Mouse (Mus musculus) macrophage (primary cell): ENCODE measurements around the gene Yy1. TPM values are rescaled to one million over a fixed set of nuclear protein-coding genes. Genes with fewer than 3 reads are reported as not detected.

ENCODE experiments used
- H3K27ac ChIP-seq: fragments of 350-480 bp; formaldehyde crosslinking; 2 replicates; pipeline ENCODE4 v1.9.0; 2021
- H3K36me3 ChIP-seq: fragments of 350-480 bp; formaldehyde crosslinking; 2 replicates; pipeline ENCODE4 v1.9.0; 2021; ENCODE audit errors: inconsistent target
- H3K4me3 ChIP-seq: fragments of 350-480 bp; formaldehyde crosslinking; 2 replicates; pipeline ENCODE4 v1.9.0; 2021; ENCODE audit errors: inconsistent target
- H3K79me2 ChIP-seq: fragments of 350-480 bp; formaldehyde crosslinking; 2 replicates; pipeline ENCODE4 v1.9.0; 2021; ENCODE audit errors: inconsistent target
- WGBS: methylation state at CpG from one replicate; pipeline ENCODE4 v1.1.7; 2026; ENCODE audit warnings: inconsistent platforms; ENCODE audit not compliant: missing documents; 5-methylcytosine and 5-hydroxymethylcytosine counted together
- polyA plus RNA-seq: library from polyadenylated mRNA; stranded (reverse); fragments of 250-400 nt; gene quantifications from 3 replicates; pipeline ENCODE4 v1.2.4, GENCODE M21; 2018; ENCODE audit warnings: inconsistent platforms
- total RNA-seq, 78 experiments: library from RNA; depleted of rRNA; stranded (reverse); fragments of 250-400 nt; gene quantifications; 1 replicate in 9 of 78; 2 replicates in 24 of 78; 3 replicates in 43 of 78; 4 replicates in 2 of 78; pipeline ENCODE4 v1.2.4; 2018; ENCODE audit warnings: inconsistent platforms in 56 of 78

The Yy1 gene
- 10 to 100 TPM; 27.1 to 54.6 (median 36.2) TPM for total RNA-seq (2018; cell fraction: chromatin; rRNA removed)
- total RNA-seq (2018; cell fraction: cytosol; rRNA removed): 10 to 100 TPM; 20.1 to 36.2 (median 26.9) TPM
- 10 to 100 TPM; 25.9 to 49.7 (median 32.6) TPM for total RNA-seq (2018; cell fraction: nucleus; rRNA removed)
- polyA plus RNA-seq: 24.1 to 61.1 TPM (median 29.0 TPM) in 3 replicates

DNA sequence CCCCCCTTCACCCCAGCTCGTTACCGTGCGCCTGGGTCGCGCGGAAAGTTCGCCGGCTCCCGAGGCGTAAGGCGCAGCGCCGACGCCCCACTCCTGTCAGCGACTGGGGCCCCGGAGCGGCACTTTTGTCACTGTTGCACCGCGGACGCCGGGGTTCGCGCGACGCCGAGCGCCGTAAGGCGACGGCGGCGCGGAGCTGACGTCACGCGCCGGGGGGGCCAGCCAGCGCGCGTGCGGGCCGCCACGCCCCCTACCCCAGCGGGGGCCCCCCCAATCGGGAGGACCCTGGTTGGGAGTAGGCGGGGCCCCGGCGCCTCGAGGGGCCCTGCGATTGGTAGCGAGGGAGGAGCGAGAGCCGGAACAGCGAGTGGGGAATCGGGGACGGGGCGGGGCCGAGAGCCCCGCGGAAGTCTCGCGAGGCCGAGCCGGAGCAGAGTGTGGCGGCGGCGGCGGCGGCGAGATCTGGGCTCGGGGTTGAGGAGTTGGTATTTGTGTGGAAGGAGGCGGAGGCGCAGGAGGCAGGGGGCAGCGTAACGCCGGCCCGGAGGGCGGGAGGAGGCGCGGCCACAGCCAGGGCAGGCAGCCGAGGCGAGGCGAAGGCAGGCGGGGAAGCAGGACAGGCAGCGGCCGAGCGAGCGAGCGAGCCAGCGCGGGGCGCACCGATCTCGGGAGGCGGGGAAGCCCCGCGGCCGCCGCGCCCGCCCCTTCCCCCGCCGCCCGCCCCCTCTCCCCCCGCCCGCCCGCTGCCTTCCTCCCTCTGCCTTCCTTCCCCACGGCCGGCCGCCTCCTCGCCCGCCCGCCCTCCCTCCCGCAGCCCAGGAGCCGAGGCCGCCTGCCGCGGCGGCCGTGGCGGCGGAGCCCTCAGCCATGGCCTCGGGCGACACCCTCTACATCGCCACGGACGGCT lies at the start of gene Yy1:
Gene Yy1, plus strand, starts transcription at position 428 of the 907 bp plus-strand sequence.
- Histone ChIP-seq H3K27ac (peak within 1 kb of the TSS; percentile 42), H3K79me2 (peaks cover 75% of the 10 kb centered on the region), H3K4me3 (peak within 1 kb of the TSS; percentile 65), H3K36me3 (no peaks in the 10 kb centered on the region)
- under 1% methylated on average over 82 of the region's 127 CpGs for WGBS

DNA sequence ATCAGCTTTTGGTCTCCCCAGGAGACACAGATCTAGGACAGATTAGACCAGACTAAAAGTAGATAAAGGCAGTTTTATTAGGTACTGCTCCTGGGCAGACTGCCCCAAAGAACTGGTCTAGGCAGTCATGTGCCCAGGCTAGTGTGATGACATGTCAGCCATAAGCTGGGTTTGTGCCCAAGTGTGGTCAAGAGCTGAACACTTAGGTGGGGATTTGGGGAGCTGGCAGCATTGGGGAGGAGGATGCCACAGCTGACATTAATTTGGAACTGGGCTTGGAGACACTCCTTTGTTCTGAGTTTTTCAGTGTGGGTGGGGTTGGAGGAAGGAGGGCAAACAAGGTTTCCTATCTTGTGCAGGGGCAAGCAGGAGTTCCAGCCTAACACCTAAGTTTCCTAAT lies 46.8 kb upstream of the Yy1 start:
- Histone ChIP-seq H3K36me3 (no peaks in the 10 kb centered on the region), H3K4me3 (no peak overlapping the region), H3K79me2 (no peaks in the 10 kb centered on the region), H3K27ac (no peak overlapping the region)

DNA sequence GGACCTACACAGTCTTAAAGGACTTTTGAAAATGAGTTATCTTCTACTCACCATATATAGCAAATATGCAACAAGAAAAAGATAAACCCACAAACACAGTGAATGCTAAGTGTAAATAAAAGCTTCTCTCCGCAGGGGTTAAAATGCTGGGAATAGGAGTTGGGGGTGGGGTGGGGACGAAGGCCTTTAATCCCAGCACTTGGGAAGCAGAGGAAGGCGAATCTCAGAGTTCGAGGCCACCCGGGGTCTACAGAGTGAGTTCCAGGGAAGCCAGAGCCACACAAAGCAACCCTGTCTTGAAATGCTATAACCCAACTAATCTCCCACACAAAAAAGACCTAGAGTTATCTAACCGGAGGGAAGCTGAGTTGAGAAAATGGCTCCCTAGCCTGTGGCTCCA lies 43.8 kb upstream of the Yy1 start:
- no peaks in the 10 kb centered on the region for H3K79me2 ChIP-seq
- 88% methylated on average over 6 of the region's 6 CpGs for WGBS
- no peaks in the 10 kb centered on the region for H3K36me3 ChIP-seq
- no peak overlapping the region for H3K27ac ChIP-seq
- no peak overlapping the region for H3K4me3 ChIP-seq

DNA sequence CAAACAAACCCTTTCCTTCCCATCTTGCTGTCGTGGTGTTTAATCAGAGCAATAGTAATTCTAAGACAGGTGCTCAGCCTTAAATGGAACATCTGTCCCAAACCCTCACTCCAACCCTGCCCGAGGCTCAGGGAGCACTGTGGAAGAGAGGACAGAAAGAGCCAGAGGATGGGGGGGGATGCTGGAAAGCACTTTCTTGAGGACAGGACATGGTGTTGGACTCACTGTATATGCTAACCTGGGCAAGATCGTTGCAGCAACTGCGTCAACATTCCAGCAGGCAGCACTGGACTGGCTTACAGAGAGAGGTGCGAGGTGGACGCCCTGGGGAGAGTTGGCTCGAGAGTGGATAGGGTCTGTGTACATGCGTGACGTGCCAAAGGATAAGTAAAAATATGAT lies 43.3 kb upstream of the Yy1 start:
- no peak overlapping the region for H3K4me3 ChIP-seq
- H3K79me2 ChIP-seq: no peaks in the 10 kb centered on the region
- no peaks in the 10 kb centered on the region for H3K36me3 ChIP-seq
- H3K27ac ChIP-seq: no peak overlapping the region
- 84% methylated on average over 9 of the region's 9 CpGs for WGBS

DNA sequence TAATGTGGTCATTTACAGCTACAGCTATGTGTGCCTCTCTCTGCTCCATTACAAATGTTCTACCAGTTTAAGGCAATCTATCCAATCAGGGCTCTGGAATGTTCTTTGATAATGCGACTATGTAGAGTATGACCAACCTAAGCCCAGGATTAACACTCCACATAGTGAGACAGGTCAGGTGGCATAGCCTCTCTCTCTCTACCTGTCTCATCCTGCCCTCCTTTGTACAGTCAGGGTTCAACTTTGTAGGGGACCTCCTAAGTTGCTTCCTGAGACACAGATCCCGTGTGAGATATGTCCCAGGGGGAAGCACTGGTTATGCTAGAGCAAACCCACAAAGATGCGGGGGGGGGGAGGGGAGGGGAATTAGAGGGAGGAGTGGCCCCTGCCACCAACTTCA lies 42.5 kb upstream of the Yy1 start:
- Histone ChIP-seq H3K79me2 (no peaks in the 10 kb centered on the region), H3K27ac (no peak overlapping the region)
- WGBS: 33% methylated on average over 3 of the region's 3 CpGs

DNA sequence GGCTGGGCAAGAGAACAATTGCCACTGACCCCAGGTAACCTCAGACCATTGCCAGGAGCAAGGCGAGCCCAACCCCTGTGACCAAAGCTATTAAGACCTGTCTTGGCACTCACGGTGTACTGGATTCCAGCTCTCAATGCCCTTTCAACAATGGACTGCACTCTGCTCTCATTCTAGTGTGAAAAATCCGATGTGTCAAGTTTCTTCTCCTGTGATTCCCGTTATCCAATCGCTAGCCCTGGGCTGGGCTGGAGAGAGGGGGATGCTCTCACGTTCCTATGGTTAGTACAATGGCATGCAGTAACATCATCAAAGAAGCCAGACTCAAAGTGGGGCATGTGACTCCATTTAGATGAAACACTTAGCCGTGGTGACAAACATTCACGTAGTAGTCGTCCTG lies 41.0 kb upstream of the Yy1 start:
- Histone ChIP-seq H3K36me3 (no peaks in the 10 kb centered on the region), H3K79me2 (no peaks in the 10 kb centered on the region), H3K27ac (no peak overlapping the region), H3K4me3 (no peak overlapping the region)
- 93% methylated on average over 9 of the region's 9 CpGs for WGBS

More for the DNA sequence above, 42.5 kb upstream of the Yy1 start:
- Histone ChIP-seq H3K36me3 (no peaks in the 10 kb centered on the region), H3K4me3 (no peak overlapping the region)

DNA sequence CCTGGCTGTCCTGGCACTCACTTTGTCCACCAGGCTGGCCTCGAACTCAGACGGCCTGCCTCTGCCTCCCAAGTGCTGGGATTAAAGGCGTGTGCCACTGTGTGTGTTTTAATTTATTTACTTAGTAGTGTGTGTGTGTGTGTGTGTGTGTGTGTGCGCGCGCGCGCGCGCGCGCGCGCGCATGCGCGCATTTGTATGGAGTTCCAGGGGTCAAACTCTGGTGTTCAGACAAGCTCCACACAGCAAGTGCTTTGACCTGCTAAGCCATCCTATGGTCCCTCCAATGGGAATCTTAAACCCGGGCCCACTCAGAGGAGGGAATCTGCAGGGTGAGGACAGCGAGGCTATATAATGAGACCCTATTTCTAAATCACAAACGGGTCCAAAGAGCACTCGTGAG lies 37.6 kb upstream of the Yy1 start:
- H3K4me3 ChIP-seq: no peak overlapping the region
- 97% methylated on average over 19 of the region's 21 CpGs for WGBS
- H3K79me2 ChIP-seq: no peaks in the 10 kb centered on the region

DNA sequence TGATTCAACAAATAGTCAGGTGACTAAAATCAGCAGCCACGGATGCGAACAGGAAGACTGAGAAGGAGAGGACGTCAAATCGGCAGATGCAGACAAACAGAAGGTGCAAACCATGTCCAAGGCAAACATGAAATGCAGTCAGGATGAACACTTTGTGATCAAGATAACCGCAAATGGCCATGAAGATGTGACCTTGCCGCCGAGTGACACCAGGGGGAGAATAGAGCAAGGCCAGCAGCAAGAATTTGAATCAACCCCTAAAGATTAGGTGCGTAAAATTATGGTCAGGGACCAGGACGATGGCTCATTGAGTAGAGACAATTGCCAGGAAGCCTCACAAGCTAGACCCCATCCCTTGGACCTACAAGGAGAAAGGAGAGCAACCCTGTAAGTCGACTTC lies 36.2 kb upstream of the Yy1 start:
- Histone ChIP-seq H3K27ac (no peak overlapping the region), H3K79me2 (no peaks in the 10 kb centered on the region), H3K4me3 (no peak overlapping the region), H3K36me3 (no peaks in the 10 kb centered on the region)
- WGBS: 89% methylated on average over 10 of the region's 10 CpGs

More for the DNA sequence above, 37.6 kb upstream of the Yy1 start:
- Histone ChIP-seq H3K27ac (no peak overlapping the region), H3K36me3 (no peaks in the 10 kb centered on the region)

DNA sequence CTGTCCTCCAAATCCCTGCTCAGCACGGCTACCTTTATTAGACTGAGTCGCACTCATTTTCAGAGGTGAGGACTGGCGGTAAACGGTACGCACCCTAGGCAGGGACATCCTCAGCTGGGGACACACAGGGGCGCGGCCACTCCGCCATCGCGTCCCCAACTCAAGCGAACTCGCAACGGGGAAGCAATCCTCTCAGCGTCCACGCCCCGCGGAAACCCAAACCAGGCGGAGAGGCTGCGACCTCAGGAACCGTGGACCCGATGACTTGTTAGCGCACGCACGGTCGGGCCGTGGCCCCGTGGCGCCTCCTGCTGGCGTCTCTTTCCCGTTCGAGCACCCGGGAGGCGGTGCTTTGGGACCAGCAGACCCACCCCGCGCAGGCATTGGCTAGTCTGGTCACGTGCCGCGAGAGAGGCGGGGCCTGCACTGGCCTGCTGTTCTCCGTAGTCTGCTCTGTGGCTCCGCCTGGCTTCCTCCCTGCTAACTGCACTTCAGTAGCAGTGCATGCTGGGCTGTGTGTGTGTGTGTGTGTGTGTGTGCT lies 35.0 kb upstream of the Yy1 start:
- WGBS: 1% methylated on average over 41 of the region's 41 CpGs
- H3K27ac ChIP-seq: no peak overlapping the region
- no peaks in the 10 kb centered on the region for H3K36me3 ChIP-seq
- H3K79me2 ChIP-seq: no peaks in the 10 kb centered on the region
- peak overlapping the region; percentile 54 for H3K4me3 ChIP-seq

DNA sequence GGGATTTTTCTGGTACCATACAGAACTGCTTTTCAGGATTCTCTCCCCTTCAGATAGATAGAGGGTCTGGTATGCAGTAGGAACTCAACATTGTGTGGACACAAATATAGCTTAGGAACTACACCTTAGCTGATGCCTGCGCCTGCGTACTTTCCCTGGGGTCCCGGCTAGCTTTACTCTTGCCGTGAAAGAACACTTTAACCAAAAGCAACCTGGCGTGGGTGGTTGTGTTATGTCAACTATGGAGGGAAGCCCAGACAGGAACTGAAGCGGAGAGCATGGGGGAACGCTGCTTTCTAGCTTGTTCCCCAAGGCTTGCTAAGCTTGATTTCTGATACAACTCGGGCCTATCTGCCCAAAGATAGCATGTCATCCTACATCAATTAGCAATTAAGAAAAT lies 34.5 kb upstream of the Yy1 start:
- Histone ChIP-seq H3K36me3 (no peaks in the 10 kb centered on the region), H3K79me2 (no peaks in the 10 kb centered on the region), H3K4me3 (no peak overlapping the region), H3K27ac (no peak overlapping the region)
- 65% methylated on average over 8 of the region's 8 CpGs for WGBS

DNA sequence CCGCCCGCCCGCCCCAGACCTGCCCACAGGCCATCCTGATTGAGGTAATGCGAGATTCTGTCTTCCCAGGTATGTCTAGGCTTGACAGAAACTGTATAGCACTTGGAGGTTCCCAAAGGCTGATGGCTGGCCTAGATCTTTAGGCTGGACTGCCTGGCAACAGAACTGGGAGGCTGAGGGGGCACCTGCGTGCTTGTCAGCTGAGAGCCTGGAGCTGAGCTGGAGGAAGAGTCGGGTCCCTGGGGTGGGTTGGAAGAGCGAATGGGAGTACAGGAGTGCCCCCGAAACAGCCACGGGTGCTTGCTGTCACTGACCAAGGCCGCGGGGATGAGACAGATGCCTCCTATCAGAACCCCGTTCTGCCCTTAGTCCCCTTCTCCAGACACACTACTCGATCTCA lies 34.1 kb upstream of the Yy1 start:
- H3K79me2 ChIP-seq: no peaks in the 10 kb centered on the region
- 97% methylated on average over 10 of the region's 13 CpGs for WGBS
- no peak overlapping the region for H3K4me3 ChIP-seq
- no peak overlapping the region for H3K27ac ChIP-seq
- no peaks in the 10 kb centered on the region for H3K36me3 ChIP-seq

DNA sequence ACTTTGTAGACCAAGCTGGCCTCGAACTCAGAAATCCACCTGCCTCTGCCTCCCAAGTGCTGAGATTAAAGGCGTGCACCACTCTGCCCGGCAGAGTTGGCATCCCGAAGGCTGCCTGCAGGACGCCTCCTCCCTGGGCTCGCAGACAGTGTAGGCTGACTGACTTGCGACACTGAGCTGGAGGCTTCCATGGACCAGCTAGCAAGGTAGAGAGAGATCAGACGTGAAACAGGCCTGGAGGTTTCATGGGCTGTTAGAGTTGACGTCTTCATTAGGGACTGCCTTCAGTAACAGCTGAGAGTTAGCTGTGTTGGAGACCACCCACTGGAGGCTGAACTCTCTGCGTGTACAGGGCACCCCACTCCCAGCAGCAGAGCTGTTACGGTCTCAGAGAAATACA lies 33.5 kb upstream of the Yy1 start:
- Histone ChIP-seq H3K79me2 (no peaks in the 10 kb centered on the region), H3K4me3 (no peak overlapping the region), H3K27ac (no peak overlapping the region), H3K36me3 (no peaks in the 10 kb centered on the region)
- WGBS: 97% methylated on average over 11 of the region's 11 CpGs

DNA sequence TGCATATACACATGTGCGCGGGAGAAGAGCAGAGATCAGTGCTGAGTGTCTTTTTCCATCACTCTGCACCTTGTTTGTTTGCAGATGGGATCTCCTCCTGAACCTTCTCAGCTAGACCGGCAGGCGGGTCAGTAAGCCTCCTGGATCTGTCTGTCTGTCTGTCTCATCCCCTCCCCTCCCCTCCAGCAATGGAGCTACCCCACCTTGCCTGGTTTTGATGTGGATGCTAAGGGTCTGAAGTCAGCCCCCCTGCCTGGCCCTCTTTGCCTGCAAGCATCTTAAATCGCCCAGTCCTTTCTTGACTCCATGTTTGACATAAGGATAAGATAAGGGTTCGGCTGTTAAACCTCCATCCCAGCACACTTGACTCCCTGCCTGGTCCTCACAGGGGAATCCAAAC lies 32.8 kb upstream of the Yy1 start:
- H3K36me3 ChIP-seq: no peaks in the 10 kb centered on the region
- H3K4me3 ChIP-seq: no peak overlapping the region
- WGBS: 94% methylated on average over 6 of the region's 6 CpGs
- H3K79me2 ChIP-seq: no peaks in the 10 kb centered on the region
- H3K27ac ChIP-seq: no peak overlapping the region; the same call in 1 of the 2 replicates

DNA sequence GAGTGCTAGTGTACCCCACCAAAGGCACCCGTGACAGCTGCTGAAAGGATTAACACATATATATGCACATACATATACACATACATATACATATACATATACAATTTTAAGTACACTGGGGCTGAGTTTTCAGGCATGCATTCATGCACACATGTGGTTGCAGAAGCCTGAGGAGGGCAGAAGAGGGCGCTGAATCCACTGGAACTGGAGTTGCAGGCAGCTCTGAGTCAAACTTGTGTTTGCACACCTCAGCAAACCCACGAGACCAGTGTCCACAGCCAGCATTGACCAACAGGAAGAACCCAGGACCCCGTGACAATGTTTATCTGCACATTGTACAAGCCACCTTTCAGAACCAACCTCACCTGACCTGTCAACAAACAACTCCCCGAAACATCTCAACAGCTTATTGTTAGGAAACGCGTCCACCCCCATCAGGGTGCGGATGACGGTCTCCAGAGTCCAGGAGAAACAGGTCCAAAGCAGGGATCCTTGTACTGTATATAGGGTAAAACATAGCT lies 32.2 kb upstream of the Yy1 start:
- Histone ChIP-seq H3K27ac (peak overlapping the region; percentile 87), H3K4me3 (peak overlapping the region; percentile 17; the same call in 1 of the 2 replicates), H3K79me2 (no peaks in the 10 kb centered on the region), H3K36me3 (no peaks in the 10 kb centered on the region)
- WGBS: 72% methylated on average over 9 of the region's 9 CpGs

DNA sequence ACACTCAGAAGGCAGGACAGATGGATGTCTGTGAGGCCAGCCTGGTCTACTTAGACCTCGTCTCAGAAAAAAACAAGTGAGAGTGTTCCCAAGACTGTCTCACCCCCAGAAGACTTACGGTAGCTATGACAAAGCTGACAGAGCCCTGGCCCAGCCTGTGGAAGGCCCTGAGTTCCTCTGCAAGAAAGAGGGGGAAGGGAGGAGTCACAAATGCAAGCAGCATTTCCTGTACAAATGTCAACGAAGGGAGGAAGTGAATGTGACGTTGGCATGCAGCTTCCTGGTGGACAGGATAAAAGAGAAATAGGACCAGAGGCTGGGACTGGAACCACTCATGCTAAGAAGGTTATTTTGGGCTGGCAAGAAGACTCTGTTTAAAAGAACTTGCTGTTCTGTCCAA lies 31.6 kb upstream of the Yy1 start:
- 5% methylated on average over 4 of the region's 4 CpGs for WGBS
- Histone ChIP-seq H3K79me2 (no peaks in the 10 kb centered on the region), H3K27ac (peak overlapping the region; percentile 87), H3K36me3 (no peaks in the 10 kb centered on the region), H3K4me3 (peak overlapping the region; percentile 17; the same call in 1 of the 2 replicates)
